Mouse (Mus musculus) hindbrain, embryonic 14.5 days (tissue): ENCODE measurements around the gene Vav3. TPM values are rescaled to one million over a fixed set of nuclear protein-coding genes. Genes with fewer than 3 reads are reported as not detected.

ENCODE experiments used
- ATAC-seq: fragments of 200-750 bp; cut with Nextera tagmentation; 2 replicates; pipeline ENCODE4 v1.8.0; 2017; ENCODE audit warnings: moderate number of reproducible peaks, mild to moderate bottlenecking, moderate TSS enrichment, moderate library complexity; ENCODE audit not compliant: low FRiP score
- DNase-seq: peaks from one replicate; pipeline ENCODE4 v3.0.0-alpha.2; 2015; ENCODE audit warnings: low spot score
- H3K27ac ChIP-seq: fragments of 300-500 bp; sonication (generic); 2 replicates; pipeline ENCODE4 v1.5.1; 2014; ENCODE audit warnings: mild to moderate bottlenecking, moderate library complexity
- H3K27me3 ChIP-seq: fragments of 300-500 bp; sonication (generic); 2 replicates; pipeline ENCODE4 v1.6.1; 2014; ENCODE audit warnings: mild to moderate bottlenecking, low read length, mixed read lengths; ENCODE audit not compliant: control insufficient read depth, insufficient read depth
- H3K36me3 ChIP-seq: fragments of 300-500 bp; sonication (generic); replicated peaks from 2 replicates; pipeline ENCODE4 v1.6.1; 2014; ENCODE audit not compliant: control insufficient read depth, insufficient read depth
- H3K4me1 ChIP-seq: fragments of 300-500 bp; sonication (generic); replicated peaks from 2 replicates; pipeline ENCODE4 v1.6.1; 2014; ENCODE audit warnings: antibody characterized with exemption, low read length, mixed read lengths; ENCODE audit not compliant: control insufficient read depth, insufficient read depth
- H3K4me2 ChIP-seq: fragments of 300-500 bp; sonication (generic); replicated peaks from 2 replicates; pipeline ENCODE4 v1.6.1; 2014; ENCODE audit warnings: mild to moderate bottlenecking, moderate library complexity
- H3K4me3 ChIP-seq: fragments of 300-500 bp; sonication (generic); replicated peaks from 2 replicates; pipeline ENCODE4 v1.5.1; 2014; ENCODE audit warnings: mild to moderate bottlenecking, low read length
- H3K9ac ChIP-seq: fragments of 300-500 bp; sonication (generic); 2 replicates; pipeline ENCODE4 v1.6.1; 2014
- H3K9me3 ChIP-seq: fragments of 300-500 bp; sonication (generic); 2 replicates; pipeline ENCODE4 v1.6.1; 2016; ENCODE audit warnings: low read length; ENCODE audit not compliant: control insufficient read depth
- WGBS: fragments of 180-500 bp; shearing (Covaris S2); extraction: QIAGEN DNeasy Blood & Tissue Kit; methylation state at CpG from one replicate; pipeline ENCODE4 v1.1.7; 2014; 5-methylcytosine and 5-hydroxymethylcytosine counted together
- polyA plus RNA-seq: library from polyadenylated mRNA; unstranded; fragments of >200 nt; fragmentation: Nextera tagmentation; extraction: Ambion mirVana; gene quantifications from 2 replicates; pipeline ENCODE4 v1.2.1, GENCODE M21; 2014

The Vav3 gene
- polyA plus RNA-seq, 1 experiment from 2014 or later, result 18.8 TPM

GRCm38 (mm10) chr3:109365875-109366274 is 25.4 kb downstream of the Vav3 start:
- DNase-seq, result no peak

DNA sequence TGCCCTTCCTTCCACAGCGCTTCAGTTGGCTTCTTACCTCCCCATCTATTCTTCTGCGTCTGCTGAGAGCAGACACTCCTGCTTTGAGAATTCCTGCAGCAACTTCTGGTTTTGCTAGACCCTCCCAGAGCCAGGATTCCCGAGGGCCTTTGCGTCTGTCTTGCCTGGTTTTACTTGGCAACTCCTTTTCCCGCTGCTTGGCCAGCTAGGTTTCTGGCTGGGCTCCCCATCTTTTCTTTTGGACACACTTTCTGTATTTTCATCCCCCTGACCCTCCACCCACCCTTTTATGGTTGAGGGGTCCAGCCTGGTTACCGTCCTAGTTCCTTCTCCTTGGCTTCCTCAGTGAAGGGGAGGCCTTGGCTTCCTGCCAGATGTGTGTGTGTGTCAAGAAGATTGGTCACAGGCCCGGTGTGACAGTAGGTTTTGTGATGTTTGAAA is 26.0 kb downstream of the Vav3 start:
- H3K27ac ChIP-seq, result no peak overlapping the region
- 47% methylated on average over 7 of the region's 7 CpGs for WGBS
- DNase-seq, result peak; percentile 56

More at GRCm38 (mm10) chr3:109365875-109366274, 25.4 kb downstream of the Vav3 start:
- Histone ChIP-seq H3K4me1 (no peaks in the 10 kb centered on the region), H3K9ac (no peak overlapping the region), H3K36me3 (no peaks in the 10 kb centered on the region), H3K27ac (no peak overlapping the region), H3K27me3 (no peaks in the 10 kb centered on the region), H3K4me3 (no peak overlapping the region), H3K4me2 (no peak overlapping the region), H3K9me3 (no peaks in the 10 kb centered on the region)
- no peak for ATAC-seq
- WGBS, result 88% methylated on average over 2 of the region's 2 CpGs

DNA sequence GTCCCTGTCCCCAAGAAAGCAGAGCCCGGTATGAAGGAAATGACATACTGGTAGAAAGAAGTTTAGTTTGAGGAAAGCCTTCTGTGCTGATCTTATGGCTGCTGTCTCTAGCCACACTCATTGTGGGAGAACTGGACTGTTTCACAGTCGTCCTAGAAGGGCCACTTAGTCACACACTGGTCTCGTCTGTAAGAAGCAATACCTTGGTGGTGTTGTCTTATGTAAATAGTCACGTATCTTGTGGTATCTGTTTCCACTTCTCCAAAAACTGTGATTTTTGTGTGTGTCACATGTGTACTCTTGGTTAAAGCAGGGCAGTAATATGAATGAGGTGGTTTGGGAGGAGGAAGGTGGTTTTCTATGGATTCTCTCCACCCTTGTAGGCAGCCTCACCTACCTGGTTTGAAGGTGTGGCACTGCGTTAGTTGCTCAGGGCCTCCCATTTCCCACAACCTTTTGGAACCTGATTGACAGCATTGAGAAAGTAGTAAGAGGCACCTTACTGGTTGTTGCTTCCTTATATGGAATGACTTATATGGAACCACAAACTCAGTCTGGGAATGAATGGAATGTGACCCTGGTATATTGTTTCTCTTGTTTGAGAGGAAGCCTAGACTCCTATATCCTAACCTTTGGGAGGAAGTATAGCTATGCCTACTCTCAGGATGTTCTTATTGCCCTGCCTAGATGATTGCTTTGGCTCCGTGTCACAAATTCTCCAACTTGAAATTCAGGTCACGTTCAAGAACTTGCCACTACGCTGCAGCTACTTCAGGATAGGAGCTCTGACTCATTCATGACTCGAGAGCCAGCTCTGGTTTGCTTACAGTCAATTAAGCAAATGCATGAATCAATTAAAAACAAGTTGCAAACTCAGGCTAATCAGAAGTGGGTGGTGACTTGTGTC is 28.2 kb downstream of the Vav3 start:
- Histone ChIP-seq H3K4me3 (no peak overlapping the region), H3K9me3 (no peaks in the 10 kb centered on the region), H3K9ac (no peak overlapping the region), H3K4me2 (no peak overlapping the region), H3K27me3 (no peaks in the 10 kb centered on the region), H3K27ac (no peak overlapping the region), H3K4me1 (no peaks in the 10 kb centered on the region), H3K36me3 (no peaks in the 10 kb centered on the region)
- WGBS, result 71% methylated on average over 9 of the region's 9 CpGs
- DNase-seq (no peak), ATAC-seq (no peak)

More for the DNA sequence above, 26.0 kb downstream of the Vav3 start:
- Histone ChIP-seq H3K4me1 (no peaks in the 10 kb centered on the region), H3K27me3 (no peaks in the 10 kb centered on the region), H3K4me3 (no peak overlapping the region), H3K9me3 (no peaks in the 10 kb centered on the region), H3K36me3 (no peaks in the 10 kb centered on the region), H3K9ac (no peak overlapping the region), H3K4me2 (no peak overlapping the region)
- ATAC-seq, result peak; percentile 55; the same call in 1 of the 2 replicates

- H3K36me3 ChIP-seq, result no peaks in the 10 kb centered on the region
- H3K27me3 ChIP-seq, result no peaks in the 10 kb centered on the region
- H3K4me1 ChIP-seq, result no peaks in the 10 kb centered on the region
- H3K4me2 ChIP-seq, result no peak overlapping the region
- H3K27ac ChIP-seq, result no peak overlapping the region
- DNase-seq (no peak), ATAC-seq (no peak)
- no CpG with 5 or more reads among the region's 1 CpGs for WGBS
- no peak overlapping the region for H3K9ac ChIP-seq
- no peaks in the 10 kb centered on the region for H3K9me3 ChIP-seq
- no peak overlapping the region for H3K4me3 ChIP-seq
These were observed 31.1 kb downstream of the Vav3 start for GRCm38 (mm10) chr3:109371576-109371975.

GRCm38 (mm10) chr3:109372678-109373077 is 32.2 kb downstream of the Vav3 start:
- WGBS, result 91% methylated on average over 4 of the region's 4 CpGs
- Histone ChIP-seq H3K9ac (no peak overlapping the region), H3K4me2 (no peak overlapping the region), H3K27me3 (no peaks in the 10 kb centered on the region), H3K4me1 (no peaks in the 10 kb centered on the region), H3K4me3 (no peak overlapping the region), H3K27ac (no peak overlapping the region), H3K36me3 (no peaks in the 10 kb centered on the region), H3K9me3 (no peaks in the 10 kb centered on the region)
- ATAC-seq (no peak), DNase-seq (no peak)

- Histone ChIP-seq H3K36me3 (no peaks in the 10 kb centered on the region), H3K4me2 (no peak overlapping the region), H3K27me3 (no peaks in the 10 kb centered on the region), H3K9me3 (no peaks in the 10 kb centered on the region), H3K27ac (no peak overlapping the region), H3K4me1 (no peaks in the 10 kb centered on the region), H3K9ac (no peak overlapping the region), H3K4me3 (no peak overlapping the region)
- DNase-seq (no peak), ATAC-seq (no peak)
- 80% methylated on average over 4 of the region's 4 CpGs for WGBS
These were observed 37.8 kb downstream of the Vav3 start for GRCm38 (mm10) chr3:109378278-109378677.

DNA sequence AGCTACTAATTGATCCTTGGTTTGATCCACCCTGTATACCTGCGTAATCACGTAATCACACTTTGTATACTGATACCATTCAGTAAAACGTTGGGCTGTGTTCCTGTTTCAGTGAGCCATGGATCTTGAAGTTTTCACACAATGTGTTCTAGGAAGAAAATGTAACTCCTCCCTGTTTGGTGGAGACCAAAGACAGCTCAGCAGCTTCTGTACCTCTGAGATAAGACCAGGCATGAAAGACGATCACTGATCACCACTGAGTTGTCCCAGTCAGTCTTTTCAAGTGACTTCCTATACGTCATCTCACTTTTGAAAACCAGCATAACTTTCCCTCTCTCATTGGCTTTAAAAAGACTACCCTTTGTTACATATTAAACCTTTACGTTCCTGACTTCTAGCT is 38.2 kb downstream of the Vav3 start:
- Histone ChIP-seq H3K4me2 (no peak overlapping the region), H3K4me3 (no peak overlapping the region), H3K4me1 (no peaks in the 10 kb centered on the region), H3K9me3 (no peaks in the 10 kb centered on the region), H3K9ac (no peak overlapping the region), H3K27me3 (no peaks in the 10 kb centered on the region), H3K27ac (no peak overlapping the region), H3K36me3 (no peaks in the 10 kb centered on the region)
- DNase-seq (no peak), ATAC-seq (no peak)
- WGBS, result 89% methylated on average over 6 of the region's 6 CpGs

DNA sequence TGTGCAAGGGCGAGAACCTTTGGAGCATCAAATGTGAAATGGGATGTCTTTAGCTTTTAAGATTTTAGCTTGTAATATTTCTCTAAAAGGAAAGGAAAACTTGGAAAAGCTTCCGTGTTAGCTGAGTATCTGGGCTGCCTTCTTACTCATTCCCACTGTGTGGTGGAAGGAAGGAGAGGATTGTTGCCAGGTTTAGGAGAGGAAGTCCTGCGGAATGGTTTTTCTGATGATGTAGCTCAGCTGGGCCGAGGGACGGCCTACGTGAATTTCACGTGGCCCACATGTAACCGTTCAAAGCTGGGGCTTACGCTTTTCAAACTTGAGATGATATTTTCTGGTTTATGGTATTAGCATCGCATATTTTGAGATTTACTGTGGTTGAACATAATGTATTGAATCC is 48.3 kb downstream of the Vav3 start:
- no peak overlapping the region for H3K27ac ChIP-seq
- peaks cover 3% of the 10 kb centered on the region; the same call in 1 of the 2 replicates for H3K4me1 ChIP-seq
- H3K9ac ChIP-seq, result no peak overlapping the region
- H3K4me3 ChIP-seq, result no peak overlapping the region
- ATAC-seq (no peak), DNase-seq (no peak)
- no peak overlapping the region for H3K4me2 ChIP-seq
- H3K27me3 ChIP-seq, result no peaks in the 10 kb centered on the region
- no peaks in the 10 kb centered on the region for H3K36me3 ChIP-seq
- 92% methylated on average over 10 of the region's 10 CpGs for WGBS
- no peaks in the 10 kb centered on the region for H3K9me3 ChIP-seq

DNA sequence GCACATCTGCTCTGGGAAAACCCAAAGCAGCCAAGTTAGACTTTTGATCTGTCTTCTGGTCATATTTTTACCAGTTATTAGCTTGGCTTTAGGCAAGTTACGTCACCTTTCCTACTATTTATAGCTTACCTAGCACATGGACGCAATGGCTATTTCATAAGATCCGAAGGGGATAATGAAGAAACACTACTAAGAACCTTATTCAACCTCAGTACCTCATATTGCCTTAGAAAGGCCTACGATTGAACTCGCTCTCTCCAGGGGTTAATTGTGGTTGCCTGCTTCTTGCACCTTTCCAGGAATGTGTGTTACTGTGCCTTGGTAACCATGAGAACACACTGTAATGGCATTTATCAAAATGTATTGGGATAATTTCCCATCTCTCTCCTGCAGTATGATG is 61.1 kb downstream of the Vav3 start:
- no peak overlapping the region for H3K4me2 ChIP-seq
- H3K4me1 ChIP-seq, result no peaks in the 10 kb centered on the region
- DNase-seq (peak; percentile 9), ATAC-seq (no peak)
- H3K27ac ChIP-seq, result no peak overlapping the region
- no peaks in the 10 kb centered on the region for H3K27me3 ChIP-seq
- H3K9ac ChIP-seq, result no peak overlapping the region
- H3K4me3 ChIP-seq, result no peak overlapping the region
- H3K9me3 ChIP-seq, result peaks cover 4% of the 10 kb centered on the region; the same call in 1 of the 2 replicates
- 91% methylated on average over 5 of the region's 5 CpGs for WGBS
- H3K36me3 ChIP-seq, result no peaks in the 10 kb centered on the region
